Mouse (Mus musculus) stomach, postnatal 0 days (tissue): Measurements from ENCODE around the gene Slc25a34. TPM values are rescaled to one million over a fixed set of nuclear protein-coding genes. Genes with fewer than 3 reads are reported as not detected.

Source experiments
- ATAC-seq: fragments of 200-750 bp; cut with Nextera tagmentation; 2 replicates; pipeline ENCODE4 v1.8.0; 2017; ENCODE audit not compliant: low FRiP score, low TSS enrichment
- DNase-seq: peaks from one replicate; pipeline ENCODE4 v3.0.0-alpha.2; 2016; ENCODE audit warnings: low spot score
- H3K27ac ChIP-seq: fragments of 300-500 bp; sonication (generic); replicated peaks from 2 replicates; pipeline ENCODE4 v1.5.1; 2014; ENCODE audit warnings: mild to moderate bottlenecking, control low read depth
- H3K27me3 ChIP-seq: fragments of 300-500 bp; sonication (generic); 2 replicates; pipeline ENCODE4 v1.6.1; 2014; ENCODE audit warnings: low read length; ENCODE audit not compliant: control insufficient read depth, insufficient read depth
- H3K36me3 ChIP-seq: fragments of 300-500 bp; sonication (generic); 2 replicates; pipeline ENCODE4 v1.6.1; 2014; ENCODE audit warnings: low read length, mixed read lengths; ENCODE audit not compliant: control insufficient read depth, insufficient read depth
- H3K4me1 ChIP-seq: fragments of 300-500 bp; sonication (generic); replicated peaks from 2 replicates; pipeline ENCODE4 v1.6.1; 2014; ENCODE audit warnings: antibody characterized with exemption; ENCODE audit not compliant: control insufficient read depth, insufficient read depth
- H3K4me2 ChIP-seq: fragments of 300-500 bp; sonication (generic); replicated peaks from 2 replicates; pipeline ENCODE4 v1.6.1; 2014; ENCODE audit warnings: low read depth, mild to moderate bottlenecking, control low read depth, moderate library complexity
- H3K4me3 ChIP-seq: fragments of 300-500 bp; sonication (generic); 2 replicates; pipeline ENCODE4 v1.5.1; 2014; ENCODE audit warnings: low read depth, low read length, control low read depth
- H3K9ac ChIP-seq: fragments of 300-500 bp; sonication (generic); 2 replicates; pipeline ENCODE4 v1.6.1; 2014; ENCODE audit warnings: mild to moderate bottlenecking, low read length, control low read depth, mixed read lengths
- H3K9me3 ChIP-seq: fragments of 300-500 bp; sonication (generic); 2 replicates; pipeline ENCODE4 v1.6.1; 2016; ENCODE audit warnings: low read length; ENCODE audit not compliant: control insufficient read depth
- CTCF ChIP-seq: IDR thresholded peaks from 2 replicates; pipeline ENCODE4 v1.5.1; 2016; ENCODE audit warnings: antibody characterized with exemption, low read depth, mild to moderate bottlenecking, moderate library complexity
- EP300 ChIP-seq: optimal IDR thresholded peaks from 2 replicates; pipeline ENCODE3; 2016; ENCODE audit warnings: antibody characterized with exemption
- WGBS: fragments of 180-500 bp; shearing (Covaris S2); extraction: QIAGEN DNeasy Blood & Tissue Kit; methylation state at CpG from one replicate; pipeline ENCODE4 v1.1.7; 2014; 5-methylcytosine and 5-hydroxymethylcytosine counted together
- polyA plus RNA-seq: library from polyadenylated mRNA; unstranded; fragments of >200 nt; fragmentation: Nextera tagmentation; extraction: Ambion mirVana; gene quantifications from 2 replicates; pipeline ENCODE4 v1.2.1, GENCODE M21; 2015

The Slc25a34 gene
- polyA plus RNA-seq, 1 experiment from 2014 or later, result 1.8 TPM

DNA sequence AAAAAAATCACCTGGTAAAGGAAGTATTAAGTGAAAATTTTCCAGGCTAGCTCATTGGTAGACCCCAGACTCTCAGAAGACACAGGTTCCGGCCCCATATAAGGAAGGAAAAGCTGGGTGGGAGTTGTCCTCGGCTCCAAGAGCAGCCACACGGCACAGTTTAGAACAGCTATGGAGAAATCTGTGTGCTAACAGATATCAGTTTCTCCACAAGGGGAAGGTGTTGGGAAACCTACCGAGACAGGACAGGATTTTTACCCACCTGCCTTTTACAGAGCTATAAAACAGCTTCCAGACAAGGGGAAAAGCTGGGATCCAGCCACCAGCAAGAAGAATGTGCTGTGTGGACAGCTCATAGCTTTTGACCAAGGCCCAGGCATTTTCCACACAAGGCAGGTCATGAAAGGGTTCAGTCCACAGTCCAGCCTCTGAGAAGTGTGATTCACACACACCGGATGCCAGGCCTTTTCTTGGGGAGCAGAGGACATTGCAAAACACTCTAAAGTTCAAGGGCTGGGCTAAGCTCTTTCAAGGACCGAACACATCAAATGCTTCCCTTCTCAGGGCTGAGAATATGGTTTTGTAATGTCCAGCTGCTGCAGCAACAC, 50.2 kb downstream of the Slc25a34 start:
- peak; percentile 72 for ATAC-seq

DNA sequence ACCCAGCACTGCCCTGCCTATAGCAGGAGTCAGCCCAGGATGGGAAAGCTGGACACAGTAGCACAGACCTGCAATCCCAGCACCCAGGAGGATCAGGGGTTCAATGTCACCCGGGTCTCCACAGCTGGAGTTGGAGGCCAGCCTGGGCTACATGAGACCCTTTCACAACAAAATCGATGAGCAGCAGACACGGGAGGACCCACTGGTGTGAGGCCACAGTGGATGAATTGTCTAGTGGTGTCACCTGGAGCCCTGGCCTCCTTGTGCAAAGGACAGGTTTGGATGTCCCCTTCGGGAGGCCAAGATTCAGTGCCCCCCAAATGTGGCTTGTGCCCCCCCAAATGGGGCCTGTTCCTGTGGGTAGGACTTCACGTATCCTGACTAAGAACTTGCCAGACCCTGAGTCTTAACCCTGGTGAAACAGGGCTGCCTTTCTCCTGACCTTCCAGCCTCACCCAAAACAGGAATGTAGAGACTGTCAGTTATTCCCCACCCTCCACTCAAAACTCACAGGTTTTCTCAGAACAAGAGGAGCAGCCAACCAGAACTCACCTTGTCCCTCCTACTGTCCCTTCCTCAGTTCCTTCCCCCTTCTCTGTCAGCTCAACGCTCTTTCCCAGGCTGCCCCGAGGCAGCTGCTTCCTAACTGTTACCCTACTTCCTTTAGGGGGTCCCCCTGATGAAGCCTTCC, 50.8 kb downstream of the Slc25a34 start:
- Histone ChIP-seq H3K4me1 (no peaks in the 10 kb centered on the region), H3K4me3 (no peak overlapping the region), H3K4me2 (no peak overlapping the region), H3K27ac (peak overlapping the region; percentile 79), H3K9ac (no peak overlapping the region), H3K36me3 (0 out of 2 replicates have a peak, but pooled peaks cover 4% of the 10 kb centered on the region), H3K9me3 (no peaks in the 10 kb centered on the region), H3K27me3 (no peaks in the 10 kb centered on the region)
- no peak for ATAC-seq
- TF ChIP-seq EP300, result no peak
- no peak for DNase-seq
- whole genome bisulfite sequencing, result 56% methylated on average over 7 of the region's 7 CpGs

More for the DNA sequence above, 50.2 kb downstream of the Slc25a34 start:
- H3K4me1 ChIP-seq, result no peaks in the 10 kb centered on the region
- 17% methylated on average over 6 of the region's 6 CpGs for WGBS
- no peaks in the 10 kb centered on the region for H3K27me3 ChIP-seq
- H3K4me3 ChIP-seq, result no peak overlapping the region
- peak overlapping the region; percentile 79 for H3K27ac ChIP-seq
- no peak overlapping the region for H3K9ac ChIP-seq
- no peaks in the 10 kb centered on the region for H3K9me3 ChIP-seq
- H3K36me3 ChIP-seq, result 0 out of 2 replicates have a peak, but pooled peaks cover 4% of the 10 kb centered on the region
- no peak for TF ChIP-seq EP300
- TF ChIP-seq CTCF, result peak; percentile 39
- peak; percentile 76 for DNase-seq
- H3K4me2 ChIP-seq, result no peak overlapping the region

DNA sequence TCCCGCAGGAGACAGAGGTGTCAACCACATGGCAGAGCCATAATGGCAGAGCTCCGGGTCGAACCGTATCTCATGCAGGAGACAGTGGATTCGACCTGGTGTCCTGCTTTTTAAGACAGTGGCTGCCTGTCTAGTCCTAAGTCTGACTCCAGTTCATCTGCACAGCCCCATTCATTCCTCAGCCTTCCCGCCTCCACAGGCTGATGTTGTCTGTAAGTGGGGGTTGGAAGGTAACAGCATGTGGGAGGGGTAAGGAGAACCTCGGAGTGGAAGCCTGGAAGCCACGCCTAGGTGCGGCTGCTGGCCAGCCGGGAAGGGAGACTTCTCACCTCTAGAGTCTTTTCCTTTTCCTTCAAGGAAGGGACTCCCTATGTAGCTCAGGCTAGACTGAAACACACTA, 51.7 kb downstream of the Slc25a34 start:
- Histone ChIP-seq H3K27me3 (no peaks in the 10 kb centered on the region), H3K9me3 (no peaks in the 10 kb centered on the region), H3K36me3 (no peaks in the 10 kb centered on the region), H3K4me1 (no peaks in the 10 kb centered on the region), H3K4me2 (no peak overlapping the region), H3K27ac (no peak overlapping the region), H3K4me3 (no peak overlapping the region), H3K9ac (no peak overlapping the region)
- no peak for TF ChIP-seq EP300
- TF ChIP-seq CTCF, result no peak
- 58% methylated on average over 10 of the region's 10 CpGs for WGBS
- ATAC-seq (0 out of 2 replicates have a peak, but pooled peaks have one; percentile 31), DNase-seq (peak; percentile 63)

DNA sequence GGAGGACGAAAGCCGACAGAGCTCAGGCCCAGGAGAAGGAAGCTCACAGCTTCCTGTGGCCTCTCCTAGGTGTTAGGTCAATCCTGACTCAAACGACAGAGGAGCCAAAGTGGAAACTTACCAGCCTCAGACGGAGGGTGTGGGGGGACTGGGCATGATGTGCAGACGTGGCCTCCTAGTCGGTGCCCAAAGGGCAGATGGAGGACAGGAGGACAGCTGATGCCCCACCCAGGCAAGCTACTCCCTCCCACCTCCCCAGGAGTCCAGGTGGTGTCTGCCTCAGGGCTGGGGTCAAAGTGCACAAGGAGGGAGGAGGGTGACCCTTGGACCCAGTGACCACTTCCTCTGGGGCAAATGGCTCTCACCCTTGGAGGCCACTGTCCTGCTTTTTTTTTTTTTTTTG, 52.3 kb downstream of the Slc25a34 start:
- Histone ChIP-seq H3K27me3 (no peaks in the 10 kb centered on the region), H3K4me2 (no peak overlapping the region), H3K4me3 (no peak overlapping the region), H3K9ac (no peak overlapping the region), H3K4me1 (no peaks in the 10 kb centered on the region), H3K36me3 (no peaks in the 10 kb centered on the region), H3K27ac (0 out of 2 replicates have a peak overlapping the region, but pooled peaks have one; percentile 14), H3K9me3 (no peaks in the 10 kb centered on the region)
- WGBS, result 52% methylated on average over 6 of the region's 6 CpGs
- DNase-seq (no peak), ATAC-seq (peak; percentile 16)
- TF ChIP-seq EP300 (no peak), CTCF (no peak)

DNA sequence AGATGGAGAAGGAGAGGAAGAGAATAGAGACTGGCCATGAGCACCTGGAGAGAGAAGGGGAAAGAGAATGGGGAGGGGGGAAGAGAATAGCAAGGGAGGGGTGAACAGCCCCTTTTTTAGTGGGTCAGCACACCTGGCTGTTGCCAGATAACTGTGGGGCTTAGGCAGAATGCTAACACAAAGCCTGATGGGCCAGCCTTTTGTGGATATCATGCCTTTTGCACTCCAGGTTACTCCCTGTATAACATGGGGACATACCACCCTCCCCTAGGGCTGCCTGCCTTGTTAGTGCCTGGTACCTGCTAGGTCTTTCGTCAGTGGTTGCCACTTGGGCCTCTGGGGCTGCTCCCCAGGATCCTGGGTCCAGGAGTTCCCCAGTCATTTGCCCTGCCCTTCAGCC, 52.8 kb downstream of the Slc25a34 start:
- H3K27ac ChIP-seq, result no peak overlapping the region
- H3K36me3 ChIP-seq, result no peaks in the 10 kb centered on the region
- ATAC-seq, result no peak
- H3K9ac ChIP-seq, result no peak overlapping the region
- no peak for DNase-seq
- no peaks in the 10 kb centered on the region for H3K4me1 ChIP-seq
- H3K4me2 ChIP-seq, result no peak overlapping the region
- no peaks in the 10 kb centered on the region for H3K27me3 ChIP-seq
- no peak overlapping the region for H3K4me3 ChIP-seq
- no peaks in the 10 kb centered on the region for H3K9me3 ChIP-seq
- TF ChIP-seq EP300 (no peak), CTCF (no peak)
- WGBS, result 92% methylated on average over 1 of the region's 1 CpGs

DNA sequence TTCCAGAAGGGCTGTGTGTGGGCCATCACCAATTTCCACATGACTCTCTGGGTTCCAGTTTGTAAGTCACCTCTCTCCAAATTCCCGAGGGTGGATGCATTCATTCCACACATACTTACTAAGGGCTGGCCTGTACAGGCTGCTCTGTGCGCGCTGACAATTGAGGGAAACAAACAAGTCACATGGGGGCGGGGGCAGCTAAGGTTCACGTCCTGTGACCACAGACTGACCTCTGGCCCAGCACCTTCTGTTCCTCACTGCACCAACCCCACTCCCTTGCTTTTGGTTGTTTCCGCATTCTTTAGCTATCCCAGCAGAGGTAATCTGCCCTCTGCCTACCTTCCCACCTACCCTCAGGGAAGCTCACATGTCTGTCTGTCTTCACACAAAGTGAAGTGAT, 53.6 kb downstream of the Slc25a34 start:
- H3K27me3 ChIP-seq, result no peaks in the 10 kb centered on the region
- no peaks in the 10 kb centered on the region for H3K4me1 ChIP-seq
- DNase-seq, result no peak
- H3K27ac ChIP-seq, result no peak overlapping the region
- 58% methylated on average over 6 of the region's 6 CpGs for WGBS
- H3K4me2 ChIP-seq, result no peak overlapping the region
- no peak for ATAC-seq
- TF ChIP-seq CTCF (no peak), EP300 (no peak)
- no peak overlapping the region for H3K9ac ChIP-seq
- no peaks in the 10 kb centered on the region for H3K36me3 ChIP-seq
- no peaks in the 10 kb centered on the region for H3K9me3 ChIP-seq
- H3K4me3 ChIP-seq, result no peak overlapping the region
